Mouse (Mus musculus): ENCODE measurements around the gene Mon1b.

GRCm38 (mm10) chr8:113652450-113652849, 17.1 kb downstream of the Mon1b start:
- TF ChIP-seq CTCF (IDR thresholded peaks at IDR 0.05; ENCODE audit: borderline replicate concordance, insufficient read depth, low read length): no peak
- TF ChIP-seq POLR2A (IDR thresholded peaks at IDR 0.05; ENCODE audit: low read depth, low read length): no peak

Data from embryonic fibroblast, embryonic 13.5 days (primary cell).